Mouse (Mus musculus): ENCODE results near the gene Crb2.
A peak's percentile ranks its signal among the peaks of the same experiment; 100 is the strongest.

DNA sequence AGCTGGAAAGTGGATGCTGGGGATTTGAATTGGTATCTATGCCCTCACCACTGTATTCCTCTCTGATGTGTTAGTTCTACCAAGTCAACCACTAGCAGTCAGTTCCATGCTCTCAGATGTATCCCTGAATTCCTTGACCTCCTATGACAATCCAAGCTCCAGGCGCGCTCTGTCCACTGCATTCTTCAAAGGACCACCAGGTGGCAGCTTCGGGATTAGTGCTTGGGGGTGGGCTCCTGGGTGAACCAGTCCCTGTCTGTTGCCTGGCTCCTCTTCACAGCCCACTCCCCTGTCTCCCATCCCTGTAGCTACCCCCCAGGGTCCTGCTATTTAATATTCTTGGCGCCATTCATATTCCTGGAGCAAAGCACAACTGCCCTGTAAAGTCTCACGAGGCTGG lies 1.5 kb upstream of the Crb2 start:
- TF ChIP-seq CTCF (IDR thresholded peaks at IDR 0.05; ENCODE audit: low read depth) (peak; percentile 71), EP300 (IDR thresholded peaks at IDR 0.05; ENCODE audit: low read depth) (no peak)

Measured in heart, postnatal 0 days (tissue).